Mouse (Mus musculus): ENCODE results near the gene Pdgfc. TPM values are rescaled to one million over a fixed set of nuclear protein-coding genes. Genes with fewer than 3 reads are reported as not detected.

Pdgfc gene
- polyA plus RNA-seq, 1 experiment: 2.5 TPM

DNA sequence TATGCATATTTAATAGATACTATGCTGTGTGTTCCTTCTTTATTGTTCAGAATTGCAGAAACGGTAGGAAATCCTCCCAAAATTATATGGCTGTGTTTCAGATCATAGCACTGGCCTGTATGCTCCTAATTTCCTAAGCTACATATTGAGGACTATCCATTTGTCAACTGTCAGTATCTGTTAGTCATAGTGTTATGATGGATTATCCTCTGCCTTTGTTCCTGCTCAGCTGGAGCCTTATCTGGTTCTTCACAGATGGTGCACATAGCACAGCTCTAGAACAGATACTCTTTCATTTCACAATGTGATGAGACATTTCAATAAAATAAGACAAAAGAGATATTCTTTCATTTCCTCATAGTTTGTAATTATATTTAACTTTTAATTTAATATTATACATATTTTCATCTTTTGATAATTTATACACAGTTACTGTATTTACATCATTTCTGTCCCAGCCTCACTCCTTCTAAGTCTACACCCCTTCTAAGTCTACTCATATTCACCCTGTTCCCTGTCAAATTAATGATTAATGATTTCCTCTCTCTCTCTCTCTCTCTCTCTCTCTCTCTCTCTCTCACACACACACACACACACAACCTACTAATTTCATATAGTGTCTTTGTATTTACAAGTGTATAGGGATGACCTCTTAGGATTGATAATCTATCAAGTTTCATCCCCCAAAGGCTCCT lies 145.2 kb downstream of the Pdgfc start:
- no peak overlapping the region for H3K4me3 ChIP-seq (ENCODE audit: low read depth, low read length)
- H3K36me3 ChIP-seq (ENCODE audit: control insufficient read depth, insufficient read depth, low read length): no peaks in the 10 kb centered on the region
- no peaks in the 10 kb centered on the region for H3K27me3 ChIP-seq (ENCODE audit: control insufficient read depth, insufficient read depth, low read length)
- no peaks in the 10 kb centered on the region for H3K4me1 ChIP-seq (ENCODE audit: control insufficient read depth, insufficient read depth, insufficient read length, low read length)
- WGBS: 93% methylated on average over 1 of the region's 1 CpGs
- TF ChIP-seq POLR2A (IDR thresholded peaks at IDR 0.05; ENCODE audit: low read depth, low read length) (no peak), CTCF (IDR thresholded peaks at IDR 0.05; ENCODE audit: extremely low read depth, insufficient read length, insufficient replicate concordance, low read depth, low read length) (no peak)
- H3K27ac ChIP-seq (ENCODE audit: insufficient read depth, low read depth, low read length): no peak overlapping the region

DNA sequence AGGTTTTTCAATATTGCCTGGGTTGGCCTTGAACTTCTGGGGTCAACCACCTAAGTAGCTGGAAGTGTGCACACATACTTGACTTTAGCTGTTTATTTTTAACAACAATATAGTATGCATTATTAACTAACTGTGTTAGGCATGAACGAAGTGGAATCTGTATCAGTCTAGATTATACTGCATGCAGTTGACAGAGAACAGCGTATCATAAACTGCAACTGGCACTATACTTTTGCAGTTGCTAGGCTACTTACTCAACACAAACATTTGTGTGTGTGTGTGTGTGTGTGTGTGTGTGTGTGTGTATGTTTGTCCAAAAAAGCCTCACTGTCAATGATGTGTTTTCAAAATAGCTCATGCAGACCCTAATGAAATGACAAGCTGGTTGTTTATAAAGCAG lies 160.7 kb downstream of the Pdgfc start:
- TF ChIP-seq CTCF (IDR thresholded peaks at IDR 0.05; ENCODE audit: extremely low read depth, insufficient read length, insufficient replicate concordance, low read depth, low read length) (no peak), POLR2A (IDR thresholded peaks at IDR 0.05; ENCODE audit: low read depth, low read length) (no peak)
- no peaks in the 10 kb centered on the region for H3K4me1 ChIP-seq (ENCODE audit: control insufficient read depth, insufficient read depth, insufficient read length, low read length)
- no peaks in the 10 kb centered on the region for H3K27me3 ChIP-seq (ENCODE audit: control insufficient read depth, insufficient read depth, low read length)
- no peak overlapping the region for H3K27ac ChIP-seq (ENCODE audit: insufficient read depth, low read depth, low read length)
- 40% methylated on average over 2 of the region's 2 CpGs for WGBS
- H3K36me3 ChIP-seq (ENCODE audit: control insufficient read depth, insufficient read depth, low read length): no peaks in the 10 kb centered on the region
- no peak overlapping the region for H3K4me3 ChIP-seq (ENCODE audit: low read depth, low read length)

DNA sequence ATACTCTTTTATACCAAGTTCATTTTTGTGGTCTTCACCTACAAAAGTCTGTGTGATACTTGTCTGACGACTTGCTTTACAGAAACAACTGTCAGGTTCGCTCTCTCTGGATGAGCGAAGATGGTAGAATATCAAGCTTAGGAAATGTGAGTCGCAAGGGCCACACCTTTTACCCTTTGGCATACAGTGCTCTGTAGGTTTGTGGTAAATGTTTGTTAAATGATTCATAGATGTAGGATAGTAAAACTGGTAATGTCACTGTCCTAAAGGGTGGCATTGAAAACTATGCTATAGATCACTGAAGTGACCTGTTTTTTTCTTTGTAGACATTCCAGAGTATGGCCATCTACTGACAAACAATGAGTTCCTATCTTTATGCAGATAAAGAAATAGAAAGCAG lies 161.4 kb downstream of the Pdgfc start:
- Histone ChIP-seq H3K27ac (ENCODE audit: insufficient read depth, low read depth, low read length) (no peak overlapping the region), H3K36me3 (ENCODE audit: control insufficient read depth, insufficient read depth, low read length) (no peaks in the 10 kb centered on the region), H3K27me3 (ENCODE audit: control insufficient read depth, insufficient read depth, low read length) (no peaks in the 10 kb centered on the region), H3K4me1 (ENCODE audit: control insufficient read depth, insufficient read depth, insufficient read length, low read length) (no peaks in the 10 kb centered on the region), H3K4me3 (ENCODE audit: low read depth, low read length) (no peak overlapping the region)
- TF ChIP-seq CTCF (IDR thresholded peaks at IDR 0.05; ENCODE audit: extremely low read depth, insufficient read length, insufficient replicate concordance, low read depth, low read length): no peak
- TF ChIP-seq POLR2A (IDR thresholded peaks at IDR 0.05; ENCODE audit: low read depth, low read length): no peak
- 71% methylated on average over 4 of the region's 4 CpGs for WGBS

DNA sequence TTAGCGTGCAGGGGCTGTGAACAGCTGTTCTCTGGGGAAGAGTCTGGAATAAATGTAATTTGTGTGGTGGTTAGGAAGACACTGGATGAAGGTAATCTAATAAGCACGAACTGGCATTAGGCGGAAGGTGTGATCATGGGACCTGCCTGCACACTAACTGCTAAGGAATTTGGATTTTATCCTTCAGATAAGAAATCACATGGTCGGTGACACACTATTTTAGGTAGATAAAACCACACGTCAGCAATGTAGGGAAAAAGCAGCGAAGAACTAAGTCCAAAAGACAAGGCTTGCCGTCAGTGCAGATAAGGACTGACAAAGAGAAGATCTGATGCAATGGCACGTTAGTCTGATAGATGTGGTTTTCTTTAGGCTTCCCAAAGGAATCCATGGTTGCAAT lies 164.4 kb downstream of the Pdgfc start:
- no peak for TF ChIP-seq CTCF (IDR thresholded peaks at IDR 0.05; ENCODE audit: extremely low read depth, insufficient read length, insufficient replicate concordance, low read depth, low read length)
- no peak for TF ChIP-seq POLR2A (IDR thresholded peaks at IDR 0.05; ENCODE audit: low read depth, low read length)

DNA sequence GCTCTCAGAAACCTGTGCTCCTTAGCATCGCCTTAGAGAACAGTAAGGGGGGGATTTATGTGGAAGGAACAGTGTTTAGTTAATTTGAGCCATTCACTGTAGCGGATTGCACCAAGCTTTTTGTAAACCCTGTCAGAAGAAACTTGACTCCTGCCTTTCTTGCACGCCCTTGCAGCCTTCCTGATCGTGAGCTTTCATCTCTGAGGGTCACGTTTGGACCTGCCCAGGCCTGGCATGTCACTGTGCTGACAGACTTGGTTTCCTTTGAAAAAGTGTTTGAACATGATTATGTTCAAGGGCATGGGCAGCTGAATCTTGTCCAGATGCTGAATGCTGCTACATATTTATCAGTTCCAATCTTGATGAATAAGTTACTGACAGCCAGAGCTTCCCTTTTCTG lies 169.0 kb downstream of the Pdgfc start:
- 60% methylated on average over 5 of the region's 5 CpGs for WGBS
- TF ChIP-seq POLR2A (IDR thresholded peaks at IDR 0.05; ENCODE audit: low read depth, low read length): no peak
- TF ChIP-seq CTCF (IDR thresholded peaks at IDR 0.05; ENCODE audit: extremely low read depth, insufficient read length, insufficient replicate concordance, low read depth, low read length): no peak
- Histone ChIP-seq H3K4me3 (ENCODE audit: low read depth, low read length) (no peak overlapping the region), H3K27me3 (ENCODE audit: control insufficient read depth, insufficient read depth, low read length) (no peaks in the 10 kb centered on the region), H3K4me1 (ENCODE audit: control insufficient read depth, insufficient read depth, insufficient read length, low read length) (no peaks in the 10 kb centered on the region), H3K36me3 (ENCODE audit: control insufficient read depth, insufficient read depth, low read length) (no peaks in the 10 kb centered on the region), H3K27ac (ENCODE audit: insufficient read depth, low read depth, low read length) (no peak overlapping the region)

More for the DNA sequence above, 164.4 kb downstream of the Pdgfc start:
- H3K27ac ChIP-seq (ENCODE audit: insufficient read depth, low read depth, low read length): no peak overlapping the region
- H3K4me1 ChIP-seq (ENCODE audit: control insufficient read depth, insufficient read depth, insufficient read length, low read length): no peaks in the 10 kb centered on the region
- no peaks in the 10 kb centered on the region for H3K36me3 ChIP-seq (ENCODE audit: control insufficient read depth, insufficient read depth, low read length)
- 51% methylated on average over 8 of the region's 8 CpGs for WGBS
- H3K27me3 ChIP-seq (ENCODE audit: control insufficient read depth, insufficient read depth, low read length): no peaks in the 10 kb centered on the region
- H3K4me3 ChIP-seq (ENCODE audit: low read depth, low read length): no peak overlapping the region

DNA sequence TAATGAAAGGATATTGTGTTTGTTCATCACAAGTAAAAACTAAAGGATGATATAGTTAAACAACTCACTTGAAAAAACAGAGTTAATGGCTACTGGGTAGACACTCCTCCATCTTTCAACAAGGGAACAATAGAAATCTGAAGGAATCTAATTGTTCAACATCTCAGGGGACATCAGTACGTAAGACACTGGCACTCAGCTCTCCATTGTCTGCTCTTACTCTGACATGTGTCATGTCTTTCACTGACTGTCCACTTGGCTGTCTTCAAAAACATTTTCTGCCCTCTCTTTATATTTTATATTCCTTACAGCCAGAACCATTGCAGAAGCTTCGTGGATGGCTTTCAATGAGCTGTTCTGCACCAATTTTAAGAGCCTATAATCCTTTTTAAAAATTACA lies 172.0 kb downstream of the Pdgfc start:
- Histone ChIP-seq H3K27ac (ENCODE audit: insufficient read depth, low read depth, low read length) (no peak overlapping the region), H3K27me3 (ENCODE audit: control insufficient read depth, insufficient read depth, low read length) (no peaks in the 10 kb centered on the region)
- 83% methylated on average over 2 of the region's 2 CpGs for WGBS

DNA sequence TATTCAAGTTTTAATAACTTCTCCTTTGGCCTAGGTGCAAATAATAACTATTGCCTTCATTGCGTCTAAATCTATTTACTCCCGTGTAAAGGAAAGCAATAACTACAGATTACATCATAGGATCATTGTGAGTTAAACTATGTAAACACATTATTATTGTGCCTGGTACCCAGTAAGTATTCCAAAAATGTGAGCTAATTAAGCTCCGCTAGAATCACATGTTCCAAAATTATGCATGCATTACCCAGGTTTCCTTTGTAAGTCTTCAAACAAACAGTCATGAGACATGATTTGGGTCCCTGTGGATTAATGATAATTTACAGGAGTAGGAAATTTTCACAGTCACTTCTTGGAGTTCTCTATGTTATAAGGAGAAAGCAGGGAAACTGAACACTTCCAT lies 174.9 kb downstream of the Pdgfc start:
- no peaks in the 10 kb centered on the region for H3K27me3 ChIP-seq (ENCODE audit: control insufficient read depth, insufficient read depth, low read length)
- 67% methylated on average over 3 of the region's 3 CpGs for WGBS
- TF ChIP-seq POLR2A (IDR thresholded peaks at IDR 0.05; ENCODE audit: low read depth, low read length): no peak
- TF ChIP-seq CTCF (IDR thresholded peaks at IDR 0.05; ENCODE audit: extremely low read depth, insufficient read length, insufficient replicate concordance, low read depth, low read length): no peak

More for the DNA sequence above, 172.0 kb downstream of the Pdgfc start:
- no peak overlapping the region for H3K4me3 ChIP-seq (ENCODE audit: low read depth, low read length)
- no peaks in the 10 kb centered on the region for H3K4me1 ChIP-seq (ENCODE audit: control insufficient read depth, insufficient read depth, insufficient read length, low read length)
- H3K36me3 ChIP-seq (ENCODE audit: control insufficient read depth, insufficient read depth, low read length): no peaks in the 10 kb centered on the region
- TF ChIP-seq CTCF (IDR thresholded peaks at IDR 0.05; ENCODE audit: extremely low read depth, insufficient read length, insufficient replicate concordance, low read depth, low read length) (no peak), POLR2A (IDR thresholded peaks at IDR 0.05; ENCODE audit: low read depth, low read length) (no peak)

More for the DNA sequence above, 174.9 kb downstream of the Pdgfc start:
- Histone ChIP-seq H3K4me3 (ENCODE audit: low read depth, low read length) (no peak overlapping the region), H3K27ac (ENCODE audit: insufficient read depth, low read depth, low read length) (no peak overlapping the region), H3K36me3 (ENCODE audit: control insufficient read depth, insufficient read depth, low read length) (no peaks in the 10 kb centered on the region), H3K4me1 (ENCODE audit: control insufficient read depth, insufficient read depth, insufficient read length, low read length) (no peaks in the 10 kb centered on the region)
